Mouse (Mus musculus): ENCODE data around the gene Abr. TPM values are rescaled to one million over a fixed set of nuclear protein-coding genes. Genes with fewer than 3 reads are reported as not detected.
A peak's percentile ranks its signal among the peaks of the same experiment; 100 is the strongest.

Gene Abr
- polyA plus RNA-seq, 1 experiment from 2014 or later = 39.2 TPM

- Histone ChIP-seq H3K27ac (ENCODE audit: low read depth) (no peak overlapping the region), H3K4me2 (no peak overlapping the region), H3K9me3 (ENCODE audit: low read depth, low read length) (no peaks in the 10 kb centered on the region), H3K4me1 (ENCODE audit: insufficient read depth) (no peaks in the 10 kb centered on the region), H3K9ac (no peak overlapping the region), H3K4me3 (ENCODE audit: low read depth, low read length) (no peak overlapping the region), H3K36me3 (ENCODE audit: insufficient read depth) (peaks cover 53% of the 10 kb centered on the region), H3K27me3 (ENCODE audit: insufficient read depth, low read length) (no peaks in the 10 kb centered on the region)
- TF ChIP-seq CTCF (IDR thresholded peaks at IDR 0.05; ENCODE audit: low read depth) = no peak
- ATAC-seq (ENCODE audit: insufficient read depth) (no peak), DNase-seq (no peak)
- WGBS = 68% methylated on average over 9 of the region's 9 CpGs
These were observed 163.4 kb downstream of the Abr start for GRCm38 (mm10) chr11:76458730-76459129.

- DNase-seq (no peak), ATAC-seq (ENCODE audit: insufficient read depth) (peak; percentile 62; the same call in 1 of the 2 replicates)
- Histone ChIP-seq H3K9ac (no peak overlapping the region), H3K4me2 (no peak overlapping the region), H3K36me3 (ENCODE audit: insufficient read depth) (peaks cover 52% of the 10 kb centered on the region), H3K9me3 (ENCODE audit: low read depth, low read length) (no peaks in the 10 kb centered on the region), H3K27me3 (ENCODE audit: insufficient read depth, low read length) (no peaks in the 10 kb centered on the region), H3K4me1 (ENCODE audit: insufficient read depth) (no peaks in the 10 kb centered on the region), H3K27ac (ENCODE audit: low read depth) (no peak overlapping the region), H3K4me3 (ENCODE audit: low read depth, low read length) (no peak overlapping the region)
- 77% methylated on average over 10 of the region's 10 CpGs for WGBS
- TF ChIP-seq CTCF (IDR thresholded peaks at IDR 0.05; ENCODE audit: low read depth) = no peak
These were observed 165.2 kb downstream of the Abr start for GRCm38 (mm10) chr11:76456897-76457296.

GRCm38 (mm10) chr11:76456233-76456632, 165.9 kb downstream of the Abr start:
- Histone ChIP-seq H3K9me3 (ENCODE audit: low read depth, low read length) (no peaks in the 10 kb centered on the region), H3K27me3 (ENCODE audit: insufficient read depth, low read length) (no peaks in the 10 kb centered on the region), H3K4me1 (ENCODE audit: insufficient read depth) (no peaks in the 10 kb centered on the region), H3K27ac (ENCODE audit: low read depth) (no peak overlapping the region), H3K36me3 (ENCODE audit: insufficient read depth) (peaks cover 48% of the 10 kb centered on the region), H3K4me3 (ENCODE audit: low read depth, low read length) (no peak overlapping the region), H3K4me2 (no peak overlapping the region), H3K9ac (no peak overlapping the region)
- 16% methylated on average over 6 of the region's 6 CpGs for WGBS
- ATAC-seq (ENCODE audit: insufficient read depth) (peak; percentile 75), DNase-seq (peak; percentile 92)
- peak; percentile 99 for TF ChIP-seq CTCF (IDR thresholded peaks at IDR 0.05; ENCODE audit: low read depth)

GRCm38 (mm10) chr11:76454492-76454891, 167.6 kb downstream of the Abr start:
- no peaks in the 10 kb centered on the region for H3K27me3 ChIP-seq (ENCODE audit: insufficient read depth, low read length)
- peak; percentile 93 for TF ChIP-seq CTCF (IDR thresholded peaks at IDR 0.05; ENCODE audit: low read depth)
- peak; percentile 85 for DNase-seq
- no peak for ATAC-seq (ENCODE audit: insufficient read depth)
- 58% methylated on average over 5 of the region's 5 CpGs for WGBS
- peaks cover 47% of the 10 kb centered on the region for H3K36me3 ChIP-seq (ENCODE audit: insufficient read depth)
- H3K4me2 ChIP-seq = no peak overlapping the region
- no peak overlapping the region for H3K9ac ChIP-seq
- no peaks in the 10 kb centered on the region for H3K9me3 ChIP-seq (ENCODE audit: low read depth, low read length)
- H3K4me3 ChIP-seq (ENCODE audit: low read depth, low read length) = no peak overlapping the region
- no peak overlapping the region for H3K27ac ChIP-seq (ENCODE audit: low read depth)
- no peaks in the 10 kb centered on the region for H3K4me1 ChIP-seq (ENCODE audit: insufficient read depth)

GRCm38 (mm10) chr11:76450202-76450561, 171.9 kb downstream of the Abr start:
- Histone ChIP-seq H3K4me2 (no peak overlapping the region), H3K9me3 (ENCODE audit: low read depth, low read length) (no peaks in the 10 kb centered on the region), H3K27me3 (ENCODE audit: insufficient read depth, low read length) (no peaks in the 10 kb centered on the region), H3K9ac (no peak overlapping the region), H3K36me3 (ENCODE audit: insufficient read depth) (peaks cover 52% of the 10 kb centered on the region), H3K4me1 (ENCODE audit: insufficient read depth) (no peaks in the 10 kb centered on the region), H3K4me3 (ENCODE audit: low read depth, low read length) (no peak overlapping the region), H3K27ac (ENCODE audit: low read depth) (peak overlapping the region; percentile 50; the same call in 1 of the 2 replicates)
- WGBS = 37% methylated on average over 3 of the region's 3 CpGs
- no peak for TF ChIP-seq CTCF (IDR thresholded peaks at IDR 0.05; ENCODE audit: low read depth)
- ATAC-seq (ENCODE audit: insufficient read depth) (no peak), DNase-seq (no peak)

- Histone ChIP-seq H3K4me3 (ENCODE audit: low read depth, low read length) (no peak overlapping the region), H3K4me1 (ENCODE audit: insufficient read depth) (no peaks in the 10 kb centered on the region), H3K9me3 (ENCODE audit: low read depth, low read length) (no peaks in the 10 kb centered on the region), H3K27ac (ENCODE audit: low read depth) (peak overlapping the region; percentile 50; the same call in 1 of the 2 replicates), H3K4me2 (no peak overlapping the region), H3K27me3 (ENCODE audit: insufficient read depth, low read length) (no peaks in the 10 kb centered on the region), H3K9ac (no peak overlapping the region; the same call in 1 of the 2 replicates), H3K36me3 (ENCODE audit: insufficient read depth) (peaks cover 48% of the 10 kb centered on the region)
- TF ChIP-seq CTCF (IDR thresholded peaks at IDR 0.05; ENCODE audit: low read depth) = no peak
- WGBS = 34% methylated on average over 15 of the region's 15 CpGs
- ATAC-seq (ENCODE audit: insufficient read depth) (peak; percentile 29; the same call in 1 of the 2 replicates), DNase-seq (peak; percentile 46)
These were observed 172.5 kb downstream of the Abr start for GRCm38 (mm10) chr11:76449520-76450201.

GRCm38 (mm10) chr11:76446251-76446650, 175.9 kb downstream of the Abr start:
- H3K36me3 ChIP-seq (ENCODE audit: insufficient read depth) = peaks cover 31% of the 10 kb centered on the region
- no peaks in the 10 kb centered on the region for H3K4me1 ChIP-seq (ENCODE audit: insufficient read depth)
- H3K27me3 ChIP-seq (ENCODE audit: insufficient read depth, low read length) = no peaks in the 10 kb centered on the region
- WGBS = 4% methylated on average over 10 of the region's 10 CpGs
- no peak overlapping the region for H3K4me3 ChIP-seq (ENCODE audit: low read depth, low read length)
- no peak overlapping the region for H3K4me2 ChIP-seq
- DNase-seq (peak; percentile 55), ATAC-seq (ENCODE audit: insufficient read depth) (0 out of 2 replicates have a peak, but pooled peaks have one; percentile 47)
- H3K9ac ChIP-seq = no peak overlapping the region
- TF ChIP-seq CTCF (IDR thresholded peaks at IDR 0.05; ENCODE audit: low read depth) = 0 out of 2 replicates have a peak, but pooled peaks have one; percentile 10
- no peak overlapping the region for H3K27ac ChIP-seq (ENCODE audit: low read depth)
- H3K9me3 ChIP-seq (ENCODE audit: low read depth, low read length) = no peaks in the 10 kb centered on the region

Data from lung, embryonic 14.5 days (tissue).